Comparison of ENCODE assay signal across 9 mouse cellular contexts in genomic region chr6:91807169-91807568, GRCm38 (mm10). TPM values are rescaled to one million over a fixed set of nuclear protein-coding genes. Genes with fewer than 3 reads are reported as not detected.
A peak's percentile ranks its signal among the peaks of the same experiment; 100 is the strongest.
DNase-seq lines count a peak whose midpoint lies in the region; ATAC-seq and TF ChIP-seq lines count a peak whose summit lies in the region.
"Had no signal": no experiment of that assay in that cellular context is flagged by ENCODE, and none has a peak within 500 bp of the region (broad histone marks: within the 10 kb centered on the region; RNA-seq: fewer than 3 reads in every experiment).

No protein-coding gene starts in this region.

- no peak for DNase-seq in kidney, adult 11 months
- peak; percentile 42 for DNase-seq in brain, embryonic 14.5 days (ENCODE audit: low read depth)
- peak; percentile 17 to 64 for DNase-seq in frontal cortex, adult 2 months (ENCODE audit: extremely low spot score in 1 of 2, low spot score in 1 of 2)
- peak; percentile 52 to 65 for DNase-seq in left cerebral cortex, postnatal 25 days (ENCODE audit: low spot score in 2 of 2)
- DNase-seq in right cerebral cortex, adult 18-20 months, result peak; percentile 63
- DNase-seq in cerebellum, adult 2 months, result no peak
- DNase-seq in cerebellum, adult 8-10 months, result no peak

- no peaks in the 10 kb centered on the region for H3K9me3 ChIP-seq in kidney, embryonic 15.5 days (replicated peaks)

- peak overlapping the region; percentile 23 for H3K4me3 ChIP-seq in kidney, embryonic 15.5 days (replicated peaks)
- no peak overlapping the region for H3K4me3 ChIP-seq in cerebellum, adult 2 months (replicated peaks; ENCODE audit: insufficient read depth, low read depth, low read length)

- peak overlapping the region; percentile 53 for H3K4me2 ChIP-seq in kidney, embryonic 15.5 days

- WGBS in kidney, embryonic 15.5 days, result under 1% methylated on average over 23 of the region's 23 CpGs
- 8% methylated on average over 23 of the region's 23 CpGs for WGBS in cerebellum, adult 2 months

- TF ChIP-seq POLR2A in brain, embryonic 14.5 days (IDR thresholded peaks at IDR 0.05; ENCODE audit: borderline replicate concordance, extremely low read depth, insufficient read depth, insufficient read length, poor library complexity, severe bottlenecking), result no peak
- no peak for TF ChIP-seq POLR2A in cerebellum, adult 2 months (IDR thresholded peaks at IDR 0.05; ENCODE audit: borderline replicate concordance, insufficient read depth, low read length)

- no peak overlapping the region for H3K27ac ChIP-seq in kidney, embryonic 15.5 days
- H3K27ac ChIP-seq in cerebellum, adult 2 months (ENCODE audit: insufficient read depth, low read length), result no peak overlapping the region

- H3K4me1 ChIP-seq in kidney, embryonic 15.5 days, result peaks cover 12% of the 10 kb centered on the region
- peaks cover 14% of the 10 kb centered on the region for H3K4me1 ChIP-seq in cerebellum, adult 2 months (ENCODE audit: control insufficient read depth, insufficient read depth, low read length)

- intact Hi-C loops in left cerebral cortex, postnatal 25 days (cut with DNase I), result no loop called here

- 0 out of 2 replicates have a peak, but pooled peaks have one; percentile 29 for ATAC-seq in kidney, embryonic 15.5 days (replicated peaks; ENCODE audit: low FRiP score)

- H3K9ac ChIP-seq in kidney, embryonic 15.5 days, result peak overlapping the region; percentile 12; the same call in 1 of the 2 replicates

- peaks cover 69% of the 10 kb centered on the region for H3K27me3 ChIP-seq in kidney, embryonic 15.5 days
- no peaks in the 10 kb centered on the region; the same call in 1 of the 2 replicates for H3K27me3 ChIP-seq in cerebellum, adult 2 months (ENCODE audit: control insufficient read depth, insufficient read depth, low read length)

- no peaks in the 10 kb centered on the region for H3K36me3 ChIP-seq in kidney, embryonic 15.5 days

- no peak for TF ChIP-seq CTCF in brain, embryonic 14.5 days (IDR thresholded peaks at IDR 0.05; ENCODE audit: borderline replicate concordance, extremely low read depth, insufficient read depth, insufficient read length)
- no peak for TF ChIP-seq CTCF in cerebellum, adult 2 months (IDR thresholded peaks at IDR 0.05; ENCODE audit: borderline replicate concordance, insufficient read depth, low read depth, low read length)

RNA-seq across cellular contexts. Expression of gene Grip2, which starts 19.9 kb away (rescaled TPM):
- polyA plus RNA-seq in kidney, embryonic 15.5 days (2015; fragmentation: Nextera tagmentation; extraction: Ambion mirVana), result 0.81 and 0.92 TPM in 2 replicates
- 18.6 and 21.0 TPM in 2 replicates for polyA plus RNA-seq in brain, embryonic 14.5 days (2012; rRNA removed)
- polyA plus RNA-seq in frontal cortex, adult 2 months (2012; rRNA removed), result 48.2 and 50.4 TPM in 2 replicates
- total RNA-seq in left cerebral cortex, postnatal 25 days (2021), result 10 to 100 TPM; 15.9 to 17.3 TPM
- 13.5 and 15.5 TPM in 2 replicates for polyA plus RNA-seq in cerebellum, adult 2 months (2012; rRNA removed)
- total RNA-seq: MEL had no signal

Comparison
In these comparisons a context has a peak if more than half of its experiments do, and no peak if none do; other contexts are left out.
1. DNase-seq: peak in brain, embryonic 14.5 days (single experiment), frontal cortex, adult 2 months (2 of 2), left cerebral cortex, postnatal 25 days (2 of 2) and right cerebral cortex, adult 18-20 months (single experiment); none in kidney, adult 11 months (single experiment), cerebellum, adult 2 months (0 of 2) and cerebellum, adult 8-10 months (single experiment).